Mouse (Mus musculus): Measurements from ENCODE around the gene Zfp871.
"Not testable (repeated sequence)": the region's sequence is repeated elsewhere in the genome, so short reads cannot be mapped to it uniquely, and the experiment has no call there.

Zfp871 gene

DNA sequence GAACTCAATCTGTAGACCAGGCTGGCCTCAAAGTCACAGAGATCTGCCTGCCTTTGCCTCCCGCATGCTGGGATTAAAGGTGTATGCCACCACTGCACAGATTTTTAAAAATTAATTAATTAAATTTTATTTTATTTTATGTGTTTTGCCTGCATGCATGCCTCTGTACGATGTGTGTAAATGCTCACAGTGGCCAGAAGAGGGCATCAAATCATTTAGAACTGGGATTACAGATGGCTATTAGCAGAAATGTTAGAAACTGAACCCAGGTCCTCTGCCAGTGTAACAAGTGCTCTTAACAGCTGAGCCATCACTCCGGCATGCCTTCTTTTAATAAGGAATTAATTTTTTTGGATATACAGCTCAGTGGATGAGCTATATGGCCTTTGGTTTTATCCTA is 59.1 kb downstream of the Zfp871 start:
- no peak for DNase-seq

DNA sequence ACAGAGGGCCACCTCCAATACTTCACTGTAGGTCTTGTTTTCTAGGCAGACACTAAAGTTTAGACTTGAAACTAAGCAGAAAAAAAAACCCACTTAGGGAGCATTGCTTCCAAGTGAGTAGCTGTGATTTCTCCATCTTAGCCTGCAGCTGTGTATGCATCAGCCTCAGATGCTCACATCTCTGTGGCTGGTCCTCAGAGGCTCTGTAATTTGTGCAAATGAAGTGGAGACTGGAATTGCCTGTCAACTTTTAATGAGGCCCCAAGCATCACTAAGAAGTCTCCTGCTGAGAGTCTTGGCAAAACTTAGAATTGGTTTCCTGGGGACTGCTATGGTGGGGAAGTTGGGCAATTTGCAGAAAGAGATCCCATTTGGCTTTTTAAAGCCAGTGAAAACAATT is 61.7 kb downstream of the Zfp871 start:
- not testable (repeated sequence) for DNase-seq

DNA sequence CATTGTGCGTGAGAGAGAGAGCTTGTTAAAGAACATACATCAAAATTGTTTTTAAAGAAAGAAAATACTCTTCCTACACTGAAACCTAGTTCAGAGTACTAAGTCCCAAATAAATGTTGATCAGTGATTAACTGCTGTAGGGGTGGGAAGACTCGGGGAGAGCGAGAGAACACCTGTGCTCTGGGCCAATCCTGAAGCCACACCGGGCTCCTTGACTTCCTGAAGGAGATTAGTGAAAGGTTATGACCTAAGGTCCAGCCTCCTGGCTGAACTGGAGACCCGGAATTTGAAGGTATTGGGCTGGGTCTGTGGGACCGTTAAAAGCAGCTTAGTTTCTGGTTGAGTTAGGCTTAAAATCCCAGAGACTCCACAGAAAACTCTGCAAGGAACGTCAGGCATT is 65.3 kb downstream of the Zfp871 start:
- DNase-seq = no peak

DNA sequence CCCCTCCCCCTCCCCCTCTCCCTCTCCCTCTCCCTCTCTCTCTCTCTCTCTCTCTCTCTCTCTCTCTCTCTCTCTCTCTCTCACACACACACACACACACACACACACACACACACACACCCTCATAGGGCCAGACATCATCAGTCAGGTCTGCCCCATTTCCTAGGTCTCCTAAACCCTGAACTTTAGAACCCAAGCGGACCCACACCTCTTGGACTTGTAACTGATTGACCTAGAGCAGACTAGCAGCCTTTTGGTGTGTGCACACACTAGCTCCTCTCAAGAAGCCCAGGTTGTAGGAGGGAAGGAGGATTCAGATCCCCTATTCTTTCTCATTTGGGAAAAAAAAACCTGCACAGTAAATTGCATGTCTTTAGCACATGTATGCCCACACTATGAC is 65.9 kb downstream of the Zfp871 start:
- not testable (repeated sequence) for DNase-seq
